Mouse (Mus musculus) heart, embryonic 16.5 days (tissue): ENCODE results near the gene Iqcj. TPM values are rescaled to one million over a fixed set of nuclear protein-coding genes. Genes with fewer than 3 reads are reported as not detected.

Source experiments
- ATAC-seq: fragments of 200-750 bp; cut with Nextera tagmentation; replicated peaks from 2 replicates; pipeline ENCODE4 v1.8.0; 2017; ENCODE audit warnings: moderate number of reproducible peaks; ENCODE audit not compliant: insufficient read depth, low FRiP score; ENCODE audit errors: extremely low read depth
- H3K27ac ChIP-seq: fragments of 300-500 bp; sonication (generic); 2 replicates; pipeline ENCODE4 v1.5.1; 2014; ENCODE audit warnings: mild to moderate bottlenecking, low read length, control low read depth, moderate library complexity
- H3K27me3 ChIP-seq: fragments of 300-500 bp; sonication (generic); 2 replicates; pipeline ENCODE4 v1.6.1; 2014; ENCODE audit warnings: low read length, mixed read lengths; ENCODE audit not compliant: control insufficient read depth, insufficient read depth
- H3K36me3 ChIP-seq: fragments of 300-500 bp; sonication (generic); 2 replicates; pipeline ENCODE4 v1.6.1; 2014; ENCODE audit not compliant: control insufficient read depth, insufficient read depth
- H3K4me1 ChIP-seq: fragments of 300-500 bp; sonication (generic); 2 replicates; pipeline ENCODE4 v1.6.1; 2014; ENCODE audit warnings: low read length, mixed read lengths; ENCODE audit not compliant: control insufficient read depth, insufficient read depth
- H3K4me2 ChIP-seq: fragments of 300-500 bp; sonication (generic); 2 replicates; pipeline ENCODE4 v1.6.1; 2014; ENCODE audit warnings: low read depth, mild to moderate bottlenecking, control low read depth, low read length
- H3K4me3 ChIP-seq: fragments of 300-500 bp; sonication (generic); 2 replicates; pipeline ENCODE4 v1.5.1; 2014; ENCODE audit warnings: mild to moderate bottlenecking, control low read depth, low read length
- H3K9ac ChIP-seq: fragments of 300-500 bp; sonication (generic); 2 replicates; pipeline ENCODE4 v1.6.1; 2014; ENCODE audit warnings: low read length, control low read depth
- H3K9me3 ChIP-seq: fragments of 300-500 bp; sonication (generic); replicated peaks from 2 replicates; pipeline ENCODE4 v1.6.1; 2016; ENCODE audit warnings: low read length; ENCODE audit not compliant: control insufficient read depth
- WGBS: fragments of 180-500 bp; shearing (Covaris S2); extraction: QIAGEN DNeasy Blood & Tissue Kit; methylation state at CpG from one replicate; pipeline ENCODE4 v1.1.7; 2014; 5-methylcytosine and 5-hydroxymethylcytosine counted together
- polyA plus RNA-seq: library from polyadenylated mRNA; unstranded; fragments of >200 nt; fragmentation: Nextera tagmentation; extraction: Ambion mirVana; gene quantifications from 2 replicates; pipeline ENCODE4 v1.2.1, GENCODE M21; 2015

The Iqcj gene
- polyA plus RNA-seq, 1 experiment from 2014 or later: not detected

DNA sequence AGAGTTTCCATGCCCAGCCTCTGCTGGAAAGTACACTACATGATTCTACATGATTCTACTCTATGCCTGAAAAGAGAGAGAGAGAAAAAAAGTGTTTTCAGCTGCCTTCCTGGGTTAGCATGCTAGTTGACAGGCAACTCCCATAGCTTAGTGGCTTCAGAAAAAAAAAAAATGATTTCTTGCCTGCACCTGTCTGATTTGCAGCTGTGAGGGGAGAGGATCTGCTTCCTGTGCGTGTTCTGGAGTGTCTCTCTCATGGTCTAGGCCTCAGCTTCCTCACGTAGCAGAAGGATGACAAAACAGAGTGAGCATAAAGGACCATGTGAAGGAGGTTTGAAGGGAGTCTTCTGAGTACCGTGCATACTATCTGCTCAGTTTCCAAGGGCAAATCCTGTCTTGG lies 39.9 kb downstream of the Iqcj start:
- WGBS: 71% methylated on average over 3 of the region's 3 CpGs
- Histone ChIP-seq H3K9me3 (no peaks in the 10 kb centered on the region), H3K4me1 (no peaks in the 10 kb centered on the region), H3K4me3 (no peak overlapping the region), H3K27ac (no peak overlapping the region), H3K27me3 (no peaks in the 10 kb centered on the region), H3K4me2 (no peak overlapping the region), H3K36me3 (no peaks in the 10 kb centered on the region), H3K9ac (no peak overlapping the region)
- peak; percentile 49 for ATAC-seq

GRCm38 (mm10) chr3:67935829-67936228 lies 43.8 kb downstream of the Iqcj start:
- no peak for ATAC-seq
- Histone ChIP-seq H3K9ac (no peak overlapping the region), H3K4me2 (no peak overlapping the region), H3K4me3 (no peak overlapping the region), H3K9me3 (no peaks in the 10 kb centered on the region), H3K36me3 (no peaks in the 10 kb centered on the region), H3K27me3 (no peaks in the 10 kb centered on the region), H3K27ac (no peak overlapping the region), H3K4me1 (no peaks in the 10 kb centered on the region)
- 61% methylated on average over 3 of the region's 3 CpGs for WGBS

- no peaks in the 10 kb centered on the region for H3K9me3 ChIP-seq
- H3K4me3 ChIP-seq: no peak overlapping the region
- no peaks in the 10 kb centered on the region for H3K27me3 ChIP-seq
- H3K4me2 ChIP-seq: no peak overlapping the region
- 85% methylated on average over 2 of the region's 2 CpGs for WGBS
- no peak overlapping the region for H3K27ac ChIP-seq
- H3K9ac ChIP-seq: no peak overlapping the region
- ATAC-seq: no peak
- H3K4me1 ChIP-seq: no peaks in the 10 kb centered on the region
- H3K36me3 ChIP-seq: no peaks in the 10 kb centered on the region
Observed at GRCm38 (mm10) chr3:67947000-67947399, 55.0 kb downstream of the Iqcj start.

GRCm38 (mm10) chr3:67952517-67952940 lies 60.5 kb downstream of the Iqcj start:
- no peaks in the 10 kb centered on the region for H3K9me3 ChIP-seq
- 0 out of 2 replicates have a peak, but pooled peaks cover 3% of the 10 kb centered on the region for H3K4me1 ChIP-seq
- H3K27me3 ChIP-seq: no peaks in the 10 kb centered on the region
- ATAC-seq: no peak
- H3K4me3 ChIP-seq: no peak overlapping the region
- no peak overlapping the region for H3K9ac ChIP-seq
- no peaks in the 10 kb centered on the region for H3K36me3 ChIP-seq
- no peak overlapping the region for H3K27ac ChIP-seq
- no peak overlapping the region for H3K4me2 ChIP-seq
- WGBS: 34% methylated on average over 5 of the region's 5 CpGs

GRCm38 (mm10) chr3:67954459-67955065 lies 62.5 kb downstream of the Iqcj start:
- no peak overlapping the region for H3K9ac ChIP-seq
- no peaks in the 10 kb centered on the region for H3K9me3 ChIP-seq
- H3K27ac ChIP-seq: no peak overlapping the region
- no peak for ATAC-seq
- no peak overlapping the region for H3K4me3 ChIP-seq
- 39% methylated on average over 5 of the region's 5 CpGs for WGBS
- no peaks in the 10 kb centered on the region for H3K36me3 ChIP-seq
- H3K4me2 ChIP-seq: no peak overlapping the region
- 0 out of 2 replicates have a peak, but pooled peaks cover 3% of the 10 kb centered on the region for H3K4me1 ChIP-seq
- H3K27me3 ChIP-seq: no peaks in the 10 kb centered on the region; the same call in 1 of the 2 replicates

DNA sequence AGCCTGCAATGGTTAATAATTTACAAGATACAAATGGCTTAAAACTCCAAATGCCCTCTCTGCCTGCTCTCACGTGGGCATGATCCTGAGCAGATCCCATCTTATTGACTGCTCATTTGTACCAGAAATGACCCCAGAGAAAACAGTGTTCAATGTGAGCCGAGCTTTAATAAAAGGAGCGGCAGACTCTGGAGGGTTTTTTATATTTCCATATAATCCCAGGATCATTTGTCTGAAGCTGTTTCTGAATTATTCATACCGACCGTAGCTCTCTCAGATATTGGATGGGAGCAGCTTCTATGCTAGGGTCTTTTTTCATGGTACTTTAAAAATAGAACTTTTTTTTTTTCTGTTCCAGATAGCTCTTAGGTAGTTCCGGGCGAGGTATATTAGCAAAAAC lies 67.7 kb downstream of the Iqcj start:
- Histone ChIP-seq H3K27me3 (no peaks in the 10 kb centered on the region; the same call in 1 of the 2 replicates), H3K4me2 (no peak overlapping the region), H3K4me1 (no peaks in the 10 kb centered on the region), H3K27ac (no peak overlapping the region), H3K9ac (no peak overlapping the region), H3K4me3 (no peak overlapping the region), H3K36me3 (no peaks in the 10 kb centered on the region), H3K9me3 (no peaks in the 10 kb centered on the region)
- no peak for ATAC-seq
- WGBS: 62% methylated on average over 7 of the region's 7 CpGs

DNA sequence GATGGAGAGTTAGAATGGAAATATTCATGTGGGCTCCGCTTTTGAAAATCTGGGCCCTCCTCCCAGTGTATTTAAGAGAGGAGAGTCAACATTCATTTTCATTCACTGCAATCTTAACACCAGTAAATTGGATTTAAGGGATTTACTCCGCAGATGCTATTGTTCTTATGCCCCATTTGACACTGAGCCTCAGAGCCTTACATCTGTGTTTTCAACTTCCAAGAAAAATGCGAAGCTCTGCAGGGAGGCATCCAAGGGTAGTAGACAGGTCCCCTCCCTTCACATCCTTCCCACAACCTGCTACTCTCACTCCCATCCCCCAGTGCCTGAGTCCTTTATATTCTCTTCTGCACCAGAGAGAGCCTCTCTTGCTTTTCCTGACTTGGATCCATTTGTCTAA lies 68.1 kb downstream of the Iqcj start:
- Histone ChIP-seq H3K9me3 (no peaks in the 10 kb centered on the region), H3K4me2 (no peak overlapping the region), H3K27ac (no peak overlapping the region), H3K36me3 (no peaks in the 10 kb centered on the region), H3K27me3 (no peaks in the 10 kb centered on the region; the same call in 1 of the 2 replicates), H3K4me1 (no peaks in the 10 kb centered on the region), H3K4me3 (no peak overlapping the region), H3K9ac (no peak overlapping the region)
- WGBS: 44% methylated on average over 3 of the region's 3 CpGs
- ATAC-seq: no peak

DNA sequence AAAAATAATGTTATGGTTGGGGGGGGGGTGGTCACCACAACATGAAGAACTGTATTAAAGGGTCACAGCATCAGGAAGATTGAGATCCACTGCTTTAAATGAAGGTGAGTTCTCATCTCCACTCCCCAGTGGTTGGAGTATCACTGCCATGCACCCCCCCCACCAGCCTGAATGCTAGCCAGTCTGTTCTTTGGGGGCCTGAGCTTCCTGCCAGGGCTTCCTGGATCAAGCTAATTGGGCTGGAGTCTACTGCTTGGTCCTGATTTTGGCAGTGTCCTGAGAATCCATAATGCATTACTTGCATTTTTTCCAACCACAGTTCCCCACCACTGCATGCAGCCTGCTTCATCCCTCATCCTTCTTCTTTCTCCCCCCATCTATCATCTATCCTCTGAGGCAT lies 68.7 kb downstream of the Iqcj start:
- no peaks in the 10 kb centered on the region for H3K4me1 ChIP-seq
- H3K27me3 ChIP-seq: no peaks in the 10 kb centered on the region; the same call in 1 of the 2 replicates
- H3K4me2 ChIP-seq: no peak overlapping the region
- H3K4me3 ChIP-seq: no peak overlapping the region
- H3K9ac ChIP-seq: no peak overlapping the region
- no peak overlapping the region for H3K27ac ChIP-seq
- ATAC-seq: no peak
- H3K36me3 ChIP-seq: no peaks in the 10 kb centered on the region
- H3K9me3 ChIP-seq: no peaks in the 10 kb centered on the region

DNA sequence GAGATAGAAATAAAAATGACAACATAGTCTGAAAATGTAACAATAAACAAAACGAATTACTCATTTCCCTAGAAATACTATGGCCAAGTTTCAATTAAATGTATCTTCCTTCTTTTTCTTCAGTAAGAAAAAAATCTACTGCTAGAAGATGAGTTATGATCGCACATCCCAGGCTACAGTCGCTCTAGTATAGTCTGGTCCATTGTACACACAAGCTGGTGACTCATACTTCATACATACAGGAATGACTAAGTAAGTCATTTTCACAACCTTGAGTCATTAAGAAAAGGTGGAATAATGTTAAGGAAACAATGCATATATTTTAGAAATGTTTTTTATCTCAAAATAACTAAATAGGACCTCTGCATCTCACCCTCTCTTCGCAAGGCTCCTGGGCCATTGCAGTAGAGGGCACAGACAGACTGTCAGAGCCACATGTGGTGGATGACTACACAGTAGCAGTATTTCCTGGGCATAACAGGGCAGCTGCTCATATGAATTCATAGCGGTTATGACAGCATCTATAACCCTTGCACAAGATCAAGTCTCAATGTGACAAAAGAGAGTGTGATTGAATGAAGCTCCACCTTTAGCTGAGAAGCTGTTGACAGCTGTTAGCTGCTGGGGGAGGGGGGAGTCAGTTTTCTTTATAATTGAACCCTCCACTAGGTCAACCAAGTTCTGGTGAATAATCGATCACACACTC lies 70.1 kb downstream of the Iqcj start:
- Histone ChIP-seq H3K27me3 (no peaks in the 10 kb centered on the region; the same call in 1 of the 2 replicates), H3K36me3 (no peaks in the 10 kb centered on the region), H3K27ac (no peak overlapping the region), H3K4me3 (no peak overlapping the region), H3K4me1 (no peaks in the 10 kb centered on the region), H3K9ac (no peak overlapping the region), H3K9me3 (no peaks in the 10 kb centered on the region), H3K4me2 (no peak overlapping the region)
- 81% methylated on average over 6 of the region's 6 CpGs for WGBS
- ATAC-seq: no peak
